Mouse (Mus musculus) adrenal gland, adult (tissue): ENCODE results near the gene C1qb.

Source experiments
- DNase-seq, 2 experiments: peaks; one replicate each; pipeline ENCODE4 v3.0.0; 2022 to 2023; ENCODE audit warnings: low spot score in 1 of 2; ENCODE audit not compliant: inconsistent age in 2 of 2

C1qb gene

GRCm38 (mm10) chr4:136886101-136886500, at the start of gene C1qb:
Gene C1qb, minus strand, starts transcription at chr4:136886187.
- no peak for DNase-seq

DNA sequence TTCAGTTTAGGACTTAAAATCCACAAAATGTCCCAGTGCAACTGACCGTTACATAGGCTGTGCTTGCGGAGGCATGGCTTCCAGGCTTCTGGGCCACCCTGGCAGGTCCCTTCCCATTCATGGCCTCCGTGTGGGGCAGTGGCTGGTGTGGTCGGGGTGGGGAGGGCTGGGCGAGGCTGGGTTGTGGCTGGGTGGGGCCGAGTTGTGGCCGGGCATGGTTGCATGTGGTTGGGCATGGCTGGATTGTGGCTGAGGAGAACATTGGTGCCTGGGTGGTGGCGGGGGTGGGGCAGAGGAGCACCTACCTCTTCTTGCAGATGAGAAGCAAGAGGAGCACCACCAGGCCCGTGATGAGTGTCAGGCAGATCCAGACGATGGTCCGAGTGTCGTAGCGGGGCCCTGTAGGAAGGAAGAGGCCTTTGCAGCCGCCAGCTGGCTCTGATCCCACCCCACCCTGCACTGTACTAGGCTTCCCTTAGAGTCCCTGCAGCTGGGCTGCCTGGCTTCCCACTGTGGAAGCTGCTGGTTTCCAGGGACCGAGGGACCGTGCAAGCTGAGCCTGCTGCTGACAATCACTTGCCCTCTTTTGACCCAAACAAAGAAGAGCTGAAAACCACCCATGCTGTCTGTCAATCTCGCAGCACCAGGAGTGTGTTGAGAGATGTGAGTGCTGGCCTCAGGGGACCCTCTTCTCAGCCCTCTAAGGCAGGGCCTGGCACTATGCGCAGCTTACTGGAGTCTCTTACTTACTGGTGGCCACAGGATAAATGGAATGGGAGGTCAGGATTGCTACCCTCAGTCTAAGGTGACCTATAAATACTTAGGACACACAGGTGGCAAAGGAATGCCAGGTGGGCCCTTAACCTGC, 49.0 kb upstream of the C1qb start:
- no peak for DNase-seq

DNA sequence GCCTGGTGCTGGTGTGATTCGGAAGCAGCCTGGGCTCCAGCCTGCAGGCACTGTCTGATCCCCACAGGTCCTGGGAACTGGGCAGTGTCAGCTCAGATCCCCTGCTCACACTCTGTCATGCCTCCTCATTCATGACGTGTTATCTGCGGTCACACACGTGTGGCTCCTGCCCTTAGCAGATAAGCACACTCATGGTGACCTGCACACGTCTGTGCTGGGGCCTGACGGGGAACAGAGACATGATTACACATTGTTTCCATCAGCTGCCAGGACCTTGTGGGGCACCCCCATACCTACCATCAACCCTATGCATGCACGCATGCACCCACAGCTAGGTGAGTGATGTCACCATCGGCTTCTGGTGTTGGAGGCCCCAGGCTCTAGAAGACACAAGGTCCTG, 44.5 kb upstream of the C1qb start:
- DNase-seq, result no peak

DNA sequence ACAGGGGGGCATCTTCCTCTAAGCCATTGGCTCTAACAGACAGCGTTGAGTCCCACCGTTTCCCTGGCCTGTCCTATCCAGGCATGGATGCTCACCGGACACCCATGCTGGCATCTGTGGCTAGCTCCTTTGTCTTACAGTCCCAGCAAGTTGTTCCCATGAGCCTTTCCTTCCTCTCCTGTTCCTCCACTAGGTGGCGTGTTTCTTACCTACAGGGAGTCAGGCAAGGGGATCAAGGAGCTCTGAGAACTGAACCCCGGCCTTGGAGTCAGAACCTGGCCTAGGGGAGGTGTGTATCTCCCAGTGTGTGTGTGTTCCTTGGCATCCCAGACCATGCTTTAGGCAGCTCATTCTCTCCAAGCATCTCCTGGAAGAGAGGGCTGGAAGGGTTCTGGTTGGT, 42.9 kb upstream of the C1qb start:
- peak; percentile 25 to 77 for DNase-seq

DNA sequence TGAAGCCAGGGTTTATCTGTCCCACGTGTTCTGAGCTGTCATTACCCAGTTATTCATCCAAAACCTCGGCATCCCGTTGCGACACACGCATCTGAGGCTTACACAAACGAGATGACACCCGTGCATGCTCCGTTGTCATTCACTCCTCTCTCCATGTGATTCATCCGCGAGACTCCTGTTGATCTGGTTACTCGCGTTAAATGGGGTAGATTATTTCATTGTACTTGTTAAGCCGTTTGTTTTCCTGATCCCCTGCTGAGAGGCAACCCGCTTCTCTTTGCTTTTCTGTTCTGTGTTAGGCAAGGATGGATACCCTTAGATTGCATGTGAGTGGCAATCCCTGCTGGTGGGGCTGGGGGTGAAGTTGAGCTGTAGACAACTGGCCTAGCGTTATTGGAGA, 39.8 kb upstream of the C1qb start:
- peak in 1 of 2 experiments; percentile 48 for DNase-seq

DNA sequence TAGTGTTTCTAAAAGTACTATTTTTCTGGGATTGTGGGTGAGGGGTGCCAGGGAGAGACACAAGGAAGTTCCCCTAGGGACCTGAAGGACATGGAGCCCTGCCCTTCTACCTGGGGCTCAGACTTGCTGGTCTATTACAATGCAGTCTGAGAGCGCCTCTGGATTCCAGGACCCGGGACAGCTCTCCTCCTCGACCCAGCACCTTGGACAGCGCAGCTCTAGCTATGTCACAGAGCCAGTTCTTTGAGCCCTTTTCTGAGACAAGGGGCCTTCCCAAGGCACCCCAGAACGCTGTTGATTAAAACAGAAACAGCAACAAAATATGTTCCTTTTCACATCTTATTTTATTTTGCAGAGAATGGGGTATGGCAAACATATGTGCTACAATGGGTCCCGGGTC, 38.5 kb upstream of the C1qb start:
- peak; percentile 63 to 91 for DNase-seq

DNA sequence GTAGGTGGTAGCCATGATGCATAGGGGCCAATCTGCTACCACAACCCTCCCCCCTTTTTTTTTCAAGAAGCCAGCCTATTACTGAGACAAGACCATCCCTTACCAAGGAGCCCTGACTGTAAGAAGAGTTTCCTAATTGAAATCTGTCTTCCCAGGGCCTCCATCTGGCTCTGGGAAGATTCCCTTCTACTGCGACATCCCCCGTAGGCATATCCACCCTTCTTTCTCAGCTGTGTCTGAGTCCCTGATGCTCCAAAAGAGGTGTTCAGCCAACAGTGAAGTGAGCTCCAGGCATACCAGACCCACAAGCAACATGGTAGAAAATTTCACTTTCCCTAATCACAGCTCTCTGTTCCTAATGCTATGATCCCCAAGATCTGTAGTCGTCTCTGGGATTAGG, 33.5 kb upstream of the C1qb start:
- DNase-seq, result no peak

- DNase-seq, result no peak
These were observed 32.8 kb upstream of the C1qb start for GRCm38 (mm10) chr4:136918834-136919233.

- DNase-seq, result no peak
These were observed 31.2 kb upstream of the C1qb start for GRCm38 (mm10) chr4:136917165-136917524.

DNA sequence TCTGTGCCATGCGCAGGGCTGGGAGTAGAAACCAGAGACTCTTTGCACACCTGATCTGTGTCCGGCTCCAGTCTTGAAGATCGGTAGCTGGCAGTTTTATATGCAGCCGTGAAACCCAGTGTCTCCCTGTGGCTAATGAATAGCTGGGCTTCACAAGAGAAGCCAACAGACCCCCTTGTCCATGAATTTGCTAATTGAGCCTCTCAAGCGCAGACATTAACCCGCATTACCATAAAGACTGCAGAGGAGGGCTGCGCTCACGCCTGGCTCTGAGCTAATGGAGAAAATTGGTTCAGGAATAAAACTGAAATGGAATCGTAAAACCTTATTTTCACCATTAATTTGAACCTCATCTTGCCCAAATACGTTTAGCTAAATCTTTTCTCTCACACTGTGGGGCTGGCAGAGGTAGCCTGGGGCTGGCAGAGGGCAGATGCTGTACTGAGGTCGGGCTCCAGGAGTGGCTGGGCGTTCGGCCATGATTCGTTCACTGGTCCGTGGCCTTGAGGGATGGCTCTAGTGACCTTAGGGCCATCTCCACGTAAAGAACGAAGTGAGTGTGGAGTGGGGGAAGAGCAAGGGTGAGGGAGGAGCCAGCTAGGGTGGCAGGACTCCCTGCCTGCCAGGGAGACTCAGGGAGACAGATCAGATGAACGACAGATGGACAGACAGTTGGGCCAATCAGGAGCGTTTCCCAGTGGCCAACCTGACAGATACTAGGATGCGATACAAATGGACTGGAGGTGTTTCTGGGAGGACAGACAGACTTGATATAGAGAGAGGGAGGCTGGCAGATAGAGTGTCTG, 30.6 kb upstream of the C1qb start:
- no peak for DNase-seq

- no peak for DNase-seq
These were observed 26.9 kb upstream of the C1qb start for GRCm38 (mm10) chr4:136912841-136913240.

GRCm38 (mm10) chr4:136911804-136912203, 25.8 kb upstream of the C1qb start:
- DNase-seq, result no peak

DNA sequence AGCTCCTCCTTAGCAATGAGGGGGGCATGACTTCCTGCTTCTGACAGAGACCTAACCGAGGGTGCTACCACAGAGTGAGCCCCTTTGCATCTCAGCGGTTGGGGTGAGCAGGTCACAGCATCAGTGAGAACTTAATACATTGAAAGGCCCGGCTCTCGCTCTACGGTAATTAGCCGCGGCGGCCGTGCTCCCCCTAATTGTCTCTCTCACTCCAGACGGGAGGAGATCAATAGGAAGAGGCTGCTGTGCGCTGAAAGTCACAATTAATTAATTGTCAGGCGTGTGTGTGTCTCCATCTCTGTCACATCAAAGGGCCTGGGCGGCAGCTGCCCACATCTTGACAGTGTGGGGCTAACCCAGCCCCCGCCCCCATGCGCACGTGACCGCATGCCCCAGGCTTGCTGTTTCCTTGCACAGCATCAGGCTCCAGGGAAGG, 25.2 kb upstream of the C1qb start:
- DNase-seq, result peak in 1 of 2 experiments; percentile 18

GRCm38 (mm10) chr4:136907809-136908208, 21.8 kb upstream of the C1qb start:
- no peak for DNase-seq

- peak; percentile 41 to 83 for DNase-seq
These were observed 21.0 kb upstream of the C1qb start for GRCm38 (mm10) chr4:136907033-136907432.

- no peak for DNase-seq
These were observed 19.0 kb upstream of the C1qb start for GRCm38 (mm10) chr4:136904767-136905539.

DNA sequence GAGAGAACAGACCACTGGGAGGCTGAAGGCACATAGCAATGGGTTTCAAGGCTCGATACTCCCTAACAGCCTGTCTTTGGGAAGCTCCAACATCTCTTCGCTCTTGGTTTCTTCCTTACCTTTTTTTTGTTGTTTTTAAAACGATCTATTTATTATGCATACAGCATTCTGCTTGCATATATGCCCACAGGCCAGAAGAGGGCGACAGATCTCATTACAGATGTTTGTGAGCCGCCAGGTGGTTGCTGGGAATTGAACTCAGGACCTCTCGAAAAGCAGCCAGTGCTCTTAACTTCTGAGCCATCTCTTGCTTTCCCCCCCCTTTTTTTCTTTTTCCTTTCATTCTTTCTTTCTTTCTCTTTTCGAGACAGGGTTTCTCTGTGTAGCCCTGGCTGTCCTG, 13.2 kb upstream of the C1qb start:
- no peak for DNase-seq

DNA sequence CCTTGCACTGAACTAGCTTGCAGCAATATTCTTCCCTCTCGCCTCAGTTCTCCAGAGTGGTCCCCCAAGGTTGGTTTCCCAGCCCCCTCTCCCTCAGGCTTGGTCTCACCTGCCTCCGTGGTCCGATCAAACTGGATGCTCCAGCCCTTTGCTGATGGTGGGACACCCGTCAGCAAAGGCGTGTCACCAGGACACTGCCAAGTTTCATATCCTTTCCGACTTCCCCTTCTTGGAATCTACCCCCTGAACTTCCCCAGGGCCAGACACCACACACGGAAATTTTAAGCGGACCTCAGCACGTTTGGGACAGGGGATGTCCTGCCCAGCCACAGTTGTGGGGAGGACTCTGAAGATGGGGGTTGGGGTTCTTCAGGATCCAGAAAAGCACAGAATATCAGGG, 12.7 kb upstream of the C1qb start, which contains the start of gene C1qa:
Gene C1qa (minus strand): TSS at position 167 of the 400 bp plus-strand sequence.
- DNase-seq, result peak in 1 of 2 experiments; percentile 51

DNA sequence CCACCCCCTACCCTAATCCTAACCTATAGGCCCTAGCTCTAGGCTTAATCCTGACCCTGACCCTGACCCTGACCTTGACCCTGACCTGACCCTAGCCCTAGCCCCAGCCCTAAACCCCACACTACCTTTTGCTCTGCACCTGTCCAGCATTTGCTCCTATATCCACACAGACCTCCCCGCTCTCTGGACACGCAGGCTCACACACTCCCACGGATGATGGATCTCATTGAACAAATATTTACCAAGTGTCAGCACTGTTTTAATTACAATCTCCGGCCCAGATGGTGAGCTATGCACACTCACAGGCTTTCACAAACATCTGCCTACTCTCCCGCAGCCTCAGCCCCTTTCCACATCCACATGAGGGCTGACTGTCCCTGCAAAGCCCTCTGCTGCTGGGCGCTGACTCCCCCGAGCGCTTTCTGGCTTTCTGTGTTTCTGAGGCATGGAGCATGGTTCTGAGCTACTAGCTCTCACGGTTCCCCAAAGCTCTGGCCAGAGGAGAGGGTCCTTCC, 12.2 kb upstream of the C1qb start:
- DNase-seq, result no peak

GRCm38 (mm10) chr4:136896461-136896860, 10.5 kb upstream of the C1qb start:
- DNase-seq, result peak in 1 of 2 experiments; percentile 25

- DNase-seq, result peak in 1 of 2 experiments; percentile 34
These were observed 9.9 kb upstream of the C1qb start for GRCm38 (mm10) chr4:136895861-136896260.
